Mouse (Mus musculus): ENCODE data around the gene Zfp445. TPM values are rescaled to one million over a fixed set of nuclear protein-coding genes. Genes with fewer than 3 reads are reported as not detected.
A peak's percentile ranks its signal among the peaks of the same experiment; 100 is the strongest.

Gene Zfp445
- total RNA-seq, 4 experiments from 2014 or later = 132 to 160 (median 142) TPM

DNA sequence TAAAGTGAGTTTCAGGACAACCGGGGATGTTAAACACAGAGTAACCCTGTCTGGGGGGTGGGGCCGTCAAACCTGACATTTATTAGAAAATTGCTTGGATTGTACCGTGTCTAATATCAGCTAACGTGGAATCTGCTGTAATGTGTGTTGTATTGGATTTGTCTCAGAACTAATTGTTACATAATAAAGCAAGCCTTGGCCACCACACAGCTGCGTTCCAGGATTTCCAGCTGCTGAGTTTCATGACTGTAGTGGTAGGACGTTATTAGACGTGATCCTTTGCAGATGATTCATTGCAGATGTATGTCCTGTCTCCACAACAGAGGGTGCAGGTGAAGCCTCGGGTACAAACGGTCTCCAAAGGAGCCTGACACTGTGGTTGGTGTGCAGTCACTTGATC lies 29.7 kb downstream of the Zfp445 start:
- no peak for DNase-seq

DNA sequence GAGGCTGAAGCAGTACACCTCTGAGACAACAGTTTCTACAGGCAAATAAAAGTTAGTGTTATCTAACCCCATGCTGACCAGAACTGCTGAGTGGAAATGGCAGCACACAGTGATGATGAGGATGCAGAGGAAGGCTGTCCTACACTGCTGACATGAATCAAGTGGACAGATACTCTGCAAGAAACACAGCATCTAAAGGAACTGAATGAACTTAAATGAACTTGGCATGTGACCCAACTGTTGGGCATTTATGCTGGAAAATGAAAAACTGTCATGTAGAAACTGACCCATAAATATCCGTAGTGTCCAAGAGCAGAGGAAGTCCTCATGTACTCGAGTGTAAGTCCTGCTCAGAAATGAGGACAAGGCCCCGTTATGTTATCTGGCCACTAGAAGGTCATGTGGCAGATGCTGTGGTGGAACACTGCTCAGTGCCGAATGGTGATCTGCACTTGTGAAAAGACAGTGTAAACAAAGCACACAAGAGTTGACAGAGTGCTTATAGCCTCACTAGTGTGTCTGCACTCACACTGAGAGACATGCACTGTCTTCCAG lies 35.9 kb downstream of the Zfp445 start:
- peak; percentile 48 for DNase-seq

DNA sequence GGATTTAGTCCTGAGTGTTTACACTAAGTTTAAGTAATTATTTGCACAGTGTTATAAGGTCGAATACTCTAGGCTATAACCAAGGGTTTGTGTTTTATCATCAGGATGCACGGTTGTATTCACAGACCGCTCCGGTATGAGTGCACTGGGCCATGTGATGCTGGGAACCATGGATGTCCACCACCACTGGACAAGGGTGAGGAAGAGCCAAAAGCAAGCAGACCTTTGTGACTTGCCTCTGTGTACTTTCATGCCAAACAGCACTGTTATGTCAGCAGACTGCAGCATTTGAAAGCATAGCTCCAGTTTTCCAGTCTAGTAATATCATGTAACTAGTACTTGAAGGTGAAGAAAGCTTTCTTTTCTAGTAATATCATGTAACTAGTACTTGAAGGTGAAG lies 39.1 kb downstream of the Zfp445 start:
- DNase-seq = no peak

GRCm38 (mm10) chr9:122823374-122824017 lies 42.3 kb downstream of the Zfp445 start:
- no peak for DNase-seq

GRCm38 (mm10) chr9:122815239-122815851 lies 50.5 kb downstream of the Zfp445 start:
- no peak for DNase-seq

DNA sequence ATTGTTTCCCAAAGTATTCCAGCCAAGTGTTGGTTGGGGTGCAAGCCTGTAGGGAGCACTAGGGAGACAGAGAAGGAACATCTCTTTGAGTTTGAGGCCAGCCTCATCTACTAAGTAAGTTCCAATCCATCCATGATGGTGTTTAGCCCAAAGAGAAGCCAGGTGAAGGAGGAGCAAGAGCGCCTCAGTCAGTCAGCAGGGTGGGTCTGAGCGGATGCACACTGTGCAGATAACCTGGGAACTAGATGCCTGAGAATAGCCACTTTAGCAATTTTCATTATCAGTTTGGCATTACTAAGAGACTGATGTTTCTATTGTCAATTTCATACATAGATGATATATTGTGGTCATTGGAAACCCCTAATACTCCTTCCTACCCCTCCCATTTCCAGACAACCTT lies 51.0 kb downstream of the Zfp445 start:
- DNase-seq = no peak

GRCm38 (mm10) chr9:122812386-122812785 lies 53.4 kb downstream of the Zfp445 start:
- DNase-seq = no peak

DNA sequence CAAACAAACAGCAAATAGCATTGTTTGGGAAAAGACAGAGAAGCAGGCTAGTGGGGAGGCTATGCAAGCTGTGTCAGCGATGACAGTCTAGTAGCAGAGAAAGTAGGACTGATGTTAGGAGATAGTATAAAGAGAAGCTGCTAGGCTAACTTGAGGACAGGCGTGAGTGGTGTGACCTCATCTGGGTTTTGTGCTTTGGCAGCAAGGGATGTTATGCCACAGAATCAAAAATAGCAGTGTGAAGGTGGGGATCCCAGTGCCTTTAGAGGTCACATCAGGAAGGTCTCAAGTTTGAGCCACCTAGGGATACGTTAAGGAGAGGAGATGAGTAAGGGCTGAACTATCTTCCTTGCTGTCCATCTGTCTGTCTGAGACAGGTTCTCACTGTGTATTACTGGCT lies 55.6 kb downstream of the Zfp445 start:
- DNase-seq = no peak

DNA sequence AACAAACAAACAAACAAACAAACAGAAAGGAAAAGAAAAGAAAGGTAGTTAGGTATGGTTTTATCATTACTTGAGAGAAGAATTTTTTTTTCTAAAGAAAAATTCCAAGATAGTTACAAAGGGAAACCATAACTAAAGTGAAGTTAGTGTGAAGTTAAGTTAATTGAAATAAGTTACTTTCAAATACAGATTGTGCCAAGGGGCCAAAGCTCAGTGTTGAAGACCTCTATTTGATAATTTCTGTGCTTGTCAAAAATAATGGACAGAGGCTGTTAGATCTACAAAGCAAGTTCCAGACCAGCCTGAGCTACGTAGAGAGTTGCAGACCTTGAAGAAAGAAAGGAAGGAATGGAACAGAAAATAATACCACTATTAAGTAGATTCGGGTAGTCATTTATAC lies 58.6 kb downstream of the Zfp445 start:
- DNase-seq = no peak

GRCm38 (mm10) chr9:122805845-122806341 lies 59.9 kb downstream of the Zfp445 start:
- DNase-seq = no peak

DNA sequence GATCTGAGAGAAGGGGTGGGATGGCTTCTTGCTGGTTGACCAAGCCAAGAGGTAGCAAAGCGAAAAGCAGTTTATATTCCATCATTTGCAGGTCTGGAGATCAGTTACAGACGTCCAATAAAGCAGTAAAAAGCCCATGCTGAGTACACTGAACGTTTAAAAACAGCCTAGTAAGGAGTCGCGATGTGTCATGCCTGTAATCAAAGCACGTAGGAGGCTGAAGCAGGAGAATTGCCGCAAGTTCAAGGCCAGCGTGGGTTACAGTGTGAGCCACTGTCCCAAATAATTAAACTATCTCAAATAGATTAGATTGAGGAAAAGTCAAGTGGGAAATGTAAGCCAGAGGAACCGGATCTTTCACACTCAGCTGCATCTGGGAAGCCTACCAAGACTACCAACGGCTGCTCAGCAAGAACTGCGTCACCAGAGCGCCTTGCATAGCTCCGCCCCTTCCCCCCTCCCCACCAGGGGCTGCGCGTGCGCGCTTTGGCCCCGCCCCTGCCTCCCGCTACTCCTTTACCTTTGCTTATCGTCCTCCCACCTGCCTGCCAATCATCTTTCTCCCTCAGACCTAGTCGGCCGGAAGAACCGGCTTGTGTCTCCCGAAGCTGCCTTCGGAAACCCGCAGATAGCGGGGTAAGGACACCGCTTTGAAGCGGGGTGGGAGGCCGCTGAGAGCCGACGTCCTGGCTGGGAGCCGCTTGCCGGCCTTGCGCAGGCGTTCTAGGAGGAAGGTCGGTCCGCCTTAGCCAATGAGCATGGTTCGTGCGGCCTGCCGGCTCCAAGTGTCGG lies 60.6 kb downstream of the Zfp445 start, which contains the start of gene Tcaim:
TSS of gene Tcaim (plus strand) at position 487 of the 792 bp plus-strand sequence.
- DNase-seq = peak; percentile 88

Other genes with a start within 250 kb of the Zfp445 start
- gene Topaz1, start 118.7 kb downstream of the Zfp445 start, total RNA-seq (2022) = under 1 TPM in 2 of 4 experiments, not detected in 2; 0.06 to 0.59 TPM
- gene Tcaim, start 60.5 kb downstream of the Zfp445 start, total RNA-seq (2022) = 10 to 100 TPM; 22.9 to 25.2 (median 24.8) TPM
- not detected for gene Gm35549, start 22.0 kb downstream of the Zfp445 start, total RNA-seq (2022)
- 10 to 100 TPM in 3 of 4 experiments, 1 to 10 TPM in 1; 8.3 to 12.8 (median 11.1) TPM for gene Zkscan7, start 19.7 kb upstream of the Zfp445 start, total RNA-seq (2022)
- gene Zfp105, start 57.1 kb upstream of the Zfp445 start, total RNA-seq (2022) = 1 to 10 TPM; 5.5 to 8.5 (median 7.2) TPM
- gene 1110059G10Rik, start 85.0 kb upstream of the Zfp445 start, total RNA-seq (2022) = 10 to 100 TPM; 18.3 to 28.4 (median 23.0) TPM
- gene Kif15, start 85.0 kb upstream of the Zfp445 start, total RNA-seq (2022) = 1 to 10 TPM; 1.3 to 2.1 (median 1.7) TPM
- 10 to 100 TPM; 18.1 to 26.2 (median 20.1) TPM for gene Tmem42, start 155.3 kb upstream of the Zfp445 start, total RNA-seq (2022)
- gene Tgm4, start 168.7 kb upstream of the Zfp445 start, total RNA-seq (2022) = 1 to 10 TPM in 2 of 4 experiments, under 1 TPM in 2; 0.24 to 1.7 (median 0.98) TPM
- 10 to 100 TPM; 59.3 to 76.6 (median 71.0) TPM for gene Zdhhc3, start 247.2 kb upstream of the Zfp445 start, total RNA-seq (2022)
- 10 to 100 TPM; 41.1 to 54.1 (median 43.1) TPM for gene Exosc7, start 247.2 kb upstream of the Zfp445 start, total RNA-seq (2022)